Mouse (Mus musculus): Measurements from ENCODE around the gene Ctsz. TPM values are rescaled to one million over a fixed set of nuclear protein-coding genes. Genes with fewer than 3 reads are reported as not detected.

Ctsz gene
- polyA plus RNA-seq (2012; rRNA removed): 252 and 284 TPM in 2 replicates

DNA sequence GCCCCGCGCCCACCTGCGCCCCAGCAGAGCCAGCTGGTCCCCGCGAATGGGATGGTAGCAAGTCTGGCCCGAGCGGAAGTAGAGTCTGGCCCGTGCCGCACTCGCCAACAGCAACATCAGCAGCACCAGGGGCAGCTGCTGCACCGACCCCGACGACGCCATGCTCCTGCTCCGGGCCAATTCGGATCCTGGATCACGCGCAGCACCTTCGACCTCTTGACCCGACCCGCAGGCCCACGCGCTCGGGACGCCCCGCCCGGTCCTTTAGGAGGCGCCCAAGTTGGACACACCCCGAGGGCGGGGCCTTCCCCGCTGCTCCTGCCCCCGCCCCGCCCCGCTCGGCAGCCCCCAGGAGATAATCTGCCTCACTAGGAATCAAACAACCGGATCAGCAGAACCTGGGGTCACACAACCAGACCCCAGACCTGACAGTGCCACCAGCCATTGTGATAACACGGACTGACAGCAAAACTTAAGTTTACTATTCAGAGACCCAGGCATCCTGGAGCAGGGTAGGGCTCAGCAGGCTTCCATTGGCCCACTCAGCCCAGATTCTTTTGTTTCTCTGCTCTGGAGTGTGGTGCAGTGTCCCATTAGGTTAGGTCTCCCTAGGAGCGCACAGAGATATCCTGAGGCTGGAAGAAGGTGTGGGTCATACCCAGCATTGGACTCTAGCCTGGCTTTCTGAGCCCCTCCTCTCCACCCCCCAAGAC, at the start of gene Ctsz:
Gene Ctsz, minus strand, starts transcription at position 303 of the 713 bp plus-strand sequence.
- TF ChIP-seq CTCF (IDR thresholded peaks at IDR 0.05; ENCODE audit: borderline replicate concordance, control insufficient read depth, extremely low read depth, insufficient read depth, low read length, poor library complexity): no peak
- TF ChIP-seq POLR2A (IDR thresholded peaks at IDR 0.05; ENCODE audit: control insufficient read depth, extremely low read depth, insufficient read depth, low read length, poor library complexity): peak; percentile 54; the same call in 1 of the 2 replicates

DNA sequence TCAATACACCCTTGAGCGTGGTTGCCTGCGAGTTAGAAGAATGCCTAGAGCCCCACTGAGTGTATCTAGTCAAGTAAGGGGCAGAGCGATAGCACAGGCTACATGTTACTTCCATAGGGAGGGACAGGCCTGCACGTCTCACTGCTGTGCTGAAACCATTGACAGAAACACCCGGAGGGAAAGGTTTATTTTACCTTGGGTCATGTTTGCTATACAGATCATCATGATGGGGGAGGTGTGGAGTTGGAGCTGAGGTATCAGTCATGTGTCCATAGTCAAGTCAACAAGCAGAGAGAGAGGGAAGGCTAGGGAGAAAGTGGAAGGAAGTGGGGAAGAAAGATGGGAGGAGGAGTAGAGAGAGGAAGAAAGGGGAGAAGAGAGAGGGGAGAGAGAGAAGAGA, 48.2 kb upstream of the Ctsz start:
- H3K27ac ChIP-seq (ENCODE audit: control insufficient read depth, insufficient read depth, low read length): no peak overlapping the region
- H3K4me1 ChIP-seq (replicated peaks; ENCODE audit: control insufficient read depth, insufficient read depth, low read length): no peaks in the 10 kb centered on the region
- TF ChIP-seq CTCF (IDR thresholded peaks at IDR 0.05; ENCODE audit: borderline replicate concordance, control insufficient read depth, extremely low read depth, insufficient read depth, low read length, poor library complexity): no peak
- no peak for TF ChIP-seq POLR2A (IDR thresholded peaks at IDR 0.05; ENCODE audit: control insufficient read depth, extremely low read depth, insufficient read depth, low read length, poor library complexity)
- no peaks in the 10 kb centered on the region for H3K27me3 ChIP-seq (ENCODE audit: control insufficient read depth, insufficient read depth, low read length)
- DNase-seq: no peak
- WGBS: 92% methylated on average over 5 of the region's 5 CpGs
- no peak overlapping the region for H3K4me3 ChIP-seq (ENCODE audit: control insufficient read depth, insufficient read depth, low read length)
- H3K36me3 ChIP-seq (ENCODE audit: control insufficient read depth, insufficient read depth, low read length): no peaks in the 10 kb centered on the region

More for the DNA sequence above, at the start of gene Ctsz:
- Histone ChIP-seq H3K36me3 (ENCODE audit: control insufficient read depth, insufficient read depth, low read length) (no peaks in the 10 kb centered on the region), H3K4me3 (ENCODE audit: control insufficient read depth, insufficient read depth, low read length) (peak within 1 kb of the TSS; percentile 75), H3K27me3 (ENCODE audit: control insufficient read depth, insufficient read depth, low read length) (no peaks in the 10 kb centered on the region), H3K4me1 (replicated peaks; ENCODE audit: control insufficient read depth, insufficient read depth, low read length) (peaks cover 35% of the 10 kb centered on the region), H3K27ac (ENCODE audit: control insufficient read depth, insufficient read depth, low read length) (peak within 1 kb of the TSS; percentile 49; the same call in 1 of the 2 replicates)
- peak; percentile 71 for DNase-seq
- WGBS: 2% methylated on average over 38 of the region's 38 CpGs

GRCm38 (mm10) chr2:174478746-174479145, 39.9 kb upstream of the Ctsz start:
- no peak for DNase-seq
- no peak overlapping the region for H3K27ac ChIP-seq (ENCODE audit: control insufficient read depth, insufficient read depth, low read length)
- TF ChIP-seq CTCF (IDR thresholded peaks at IDR 0.05; ENCODE audit: borderline replicate concordance, control insufficient read depth, extremely low read depth, insufficient read depth, low read length, poor library complexity) (no peak), POLR2A (IDR thresholded peaks at IDR 0.05; ENCODE audit: control insufficient read depth, extremely low read depth, insufficient read depth, low read length, poor library complexity) (no peak)
- H3K36me3 ChIP-seq (ENCODE audit: control insufficient read depth, insufficient read depth, low read length): no peaks in the 10 kb centered on the region
- H3K4me3 ChIP-seq (ENCODE audit: control insufficient read depth, insufficient read depth, low read length): no peak overlapping the region
- no peaks in the 10 kb centered on the region for H3K27me3 ChIP-seq (ENCODE audit: control insufficient read depth, insufficient read depth, low read length)
- peaks cover 4% of the 10 kb centered on the region for H3K4me1 ChIP-seq (replicated peaks; ENCODE audit: control insufficient read depth, insufficient read depth, low read length)
- WGBS: 82% methylated on average over 5 of the region's 5 CpGs

- no peak for TF ChIP-seq CTCF (IDR thresholded peaks at IDR 0.05; ENCODE audit: borderline replicate concordance, control insufficient read depth, extremely low read depth, insufficient read depth, low read length, poor library complexity)
- no peak for TF ChIP-seq POLR2A (IDR thresholded peaks at IDR 0.05; ENCODE audit: control insufficient read depth, extremely low read depth, insufficient read depth, low read length, poor library complexity)
- peaks cover 9% of the 10 kb centered on the region for H3K4me1 ChIP-seq (replicated peaks; ENCODE audit: control insufficient read depth, insufficient read depth, low read length)
- WGBS: 93% methylated on average over 3 of the region's 3 CpGs
- no peak overlapping the region for H3K4me3 ChIP-seq (ENCODE audit: control insufficient read depth, insufficient read depth, low read length)
- H3K27ac ChIP-seq (ENCODE audit: control insufficient read depth, insufficient read depth, low read length): no peak overlapping the region
- DNase-seq: no peak
- H3K36me3 ChIP-seq (ENCODE audit: control insufficient read depth, insufficient read depth, low read length): no peaks in the 10 kb centered on the region
- H3K27me3 ChIP-seq (ENCODE audit: control insufficient read depth, insufficient read depth, low read length): no peaks in the 10 kb centered on the region
Observed at GRCm38 (mm10) chr2:174477543-174478319, 38.9 kb upstream of the Ctsz start.

GRCm38 (mm10) chr2:174473550-174473927, 34.7 kb upstream of the Ctsz start:
- Histone ChIP-seq H3K27me3 (ENCODE audit: control insufficient read depth, insufficient read depth, low read length) (no peaks in the 10 kb centered on the region), H3K36me3 (ENCODE audit: control insufficient read depth, insufficient read depth, low read length) (no peaks in the 10 kb centered on the region), H3K4me1 (replicated peaks; ENCODE audit: control insufficient read depth, insufficient read depth, low read length) (peaks cover 17% of the 10 kb centered on the region), H3K4me3 (ENCODE audit: control insufficient read depth, insufficient read depth, low read length) (no peak overlapping the region), H3K27ac (ENCODE audit: control insufficient read depth, insufficient read depth, low read length) (no peak overlapping the region)
- peak; percentile 6 for DNase-seq
- no peak for TF ChIP-seq CTCF (IDR thresholded peaks at IDR 0.05; ENCODE audit: borderline replicate concordance, control insufficient read depth, extremely low read depth, insufficient read depth, low read length, poor library complexity)
- TF ChIP-seq POLR2A (IDR thresholded peaks at IDR 0.05; ENCODE audit: control insufficient read depth, extremely low read depth, insufficient read depth, low read length, poor library complexity): no peak
- 89% methylated on average over 5 of the region's 5 CpGs for WGBS

- H3K27ac ChIP-seq (ENCODE audit: control insufficient read depth, insufficient read depth, low read length): 0 out of 2 replicates have a peak within 1 kb of the TSS, but pooled peaks have one; percentile 13
- DNase-seq: peak; percentile 100
- no peaks in the 10 kb centered on the region for H3K36me3 ChIP-seq (ENCODE audit: control insufficient read depth, insufficient read depth, low read length)
- H3K27me3 ChIP-seq (ENCODE audit: control insufficient read depth, insufficient read depth, low read length): no peaks in the 10 kb centered on the region
- H3K4me1 ChIP-seq (replicated peaks; ENCODE audit: control insufficient read depth, insufficient read depth, low read length): peaks cover 17% of the 10 kb centered on the region
- TF ChIP-seq POLR2A (IDR thresholded peaks at IDR 0.05; ENCODE audit: control insufficient read depth, extremely low read depth, insufficient read depth, low read length, poor library complexity) (peak; percentile 83), CTCF (IDR thresholded peaks at IDR 0.05; ENCODE audit: borderline replicate concordance, control insufficient read depth, extremely low read depth, insufficient read depth, low read length, poor library complexity) (peak; percentile 64; the same call in 1 of the 2 replicates)
- under 1% methylated on average over 53 of the region's 53 CpGs for WGBS
- peak within 1 kb of the TSS; percentile 79 for H3K4me3 ChIP-seq (ENCODE audit: control insufficient read depth, insufficient read depth, low read length)
Observed at GRCm38 (mm10) chr2:174472818-174473549, 34.1 kb upstream of the Ctsz start, which contains the start of gene Prelid3b. TSS of gene Prelid3b (minus strand) at chr2:174473081.
